Mouse (Mus musculus): ENCODE data around the gene Coro6. TPM values are rescaled to one million over a fixed set of nuclear protein-coding genes. Genes with fewer than 3 reads are reported as not detected.
A peak's percentile ranks its signal among the peaks of the same experiment; 100 is the strongest.

Gene Coro6
- polyA plus RNA-seq (2015; fragmentation: Nextera tagmentation; extraction: Ambion mirVana): 0.56 and 0.78 TPM in 2 replicates

- Histone ChIP-seq H3K4me2 (replicated peaks) (peak within 1 kb of the TSS; percentile 95), H3K4me1 (peaks cover 13% of the 10 kb centered on the region; the same call in 1 of the 2 replicates), H3K36me3 (peaks cover 3% of the 10 kb centered on the region), H3K9ac (peak within 1 kb of the TSS; percentile 63), H3K4me3 (peak within 1 kb of the TSS; percentile 54), H3K9me3 (no peaks in the 10 kb centered on the region), H3K27ac (no peak within 1 kb of the TSS), H3K27me3 (peaks cover 74% of the 10 kb centered on the region)
- ATAC-seq (ENCODE audit: low FRiP score, low read depth): peak; percentile 62; the same call in 1 of the 2 replicates
- WGBS: under 1% methylated on average over 73 of the region's 73 CpGs
Measured at GRCm38 (mm10) chr11:77462283-77463100, at the start of gene Coro6. Coro6 (plus strand) TSS chr11:77462411.

GRCm38 (mm10) chr11:77414141-77414839 lies 47.9 kb upstream of the Coro6 start:
- Histone ChIP-seq H3K9ac (no peak overlapping the region), H3K36me3 (no peaks in the 10 kb centered on the region), H3K27ac (no peak overlapping the region), H3K4me1 (peaks cover 6% of the 10 kb centered on the region; the same call in 1 of the 2 replicates), H3K27me3 (no peaks in the 10 kb centered on the region), H3K4me3 (no peak overlapping the region), H3K9me3 (no peaks in the 10 kb centered on the region), H3K4me2 (replicated peaks) (no peak overlapping the region)
- WGBS: 82% methylated on average over 2 of the region's 2 CpGs
- no peak for ATAC-seq (ENCODE audit: low FRiP score, low read depth)

- H3K9ac ChIP-seq: no peak overlapping the region
- WGBS: 61% methylated on average over 4 of the region's 4 CpGs
- H3K4me1 ChIP-seq: peaks cover 6% of the 10 kb centered on the region; the same call in 1 of the 2 replicates
Measured at GRCm38 (mm10) chr11:77416212-77417000, 45.8 kb upstream of the Coro6 start.

DNA sequence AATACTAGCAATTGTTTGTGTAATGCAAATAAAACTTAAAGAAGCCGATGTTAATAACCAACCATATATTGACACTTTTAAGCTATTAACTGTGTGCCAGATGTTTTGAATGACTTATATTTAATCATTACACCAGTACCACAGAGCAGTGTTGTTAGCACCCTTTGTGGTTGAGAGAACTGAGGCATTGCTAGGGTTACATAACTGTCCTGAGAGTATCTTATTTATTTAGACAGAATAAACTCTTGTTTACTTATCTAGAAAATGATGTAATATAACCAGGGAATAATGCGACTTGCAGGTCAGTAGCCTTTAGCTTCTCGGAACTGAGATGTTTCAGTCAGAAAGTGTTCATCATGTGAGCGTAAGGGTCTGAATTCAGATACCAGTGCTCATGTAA lies 44.2 kb upstream of the Coro6 start:
- ATAC-seq (ENCODE audit: low FRiP score, low read depth): no peak
- no peaks in the 10 kb centered on the region for H3K9me3 ChIP-seq
- peaks cover 6% of the 10 kb centered on the region; the same call in 1 of the 2 replicates for H3K4me1 ChIP-seq
- H3K4me2 ChIP-seq (replicated peaks): no peak overlapping the region
- no peak overlapping the region for H3K4me3 ChIP-seq
- 92% methylated on average over 4 of the region's 4 CpGs for WGBS
- peaks cover 10% of the 10 kb centered on the region for H3K36me3 ChIP-seq
- no peak overlapping the region for H3K9ac ChIP-seq
- H3K27me3 ChIP-seq: no peaks in the 10 kb centered on the region
- no peak overlapping the region for H3K27ac ChIP-seq

More at GRCm38 (mm10) chr11:77416212-77417000, 45.8 kb upstream of the Coro6 start:
- no peak for ATAC-seq (ENCODE audit: low FRiP score, low read depth)
- H3K36me3 ChIP-seq: peaks cover 4% of the 10 kb centered on the region; the same call in 1 of the 2 replicates
- no peak overlapping the region for H3K4me2 ChIP-seq (replicated peaks)
- no peak overlapping the region for H3K27ac ChIP-seq
- H3K9me3 ChIP-seq: no peaks in the 10 kb centered on the region
- H3K27me3 ChIP-seq: no peaks in the 10 kb centered on the region
- no peak overlapping the region for H3K4me3 ChIP-seq

GRCm38 (mm10) chr11:77423175-77423859 lies 38.9 kb upstream of the Coro6 start:
- H3K27me3 ChIP-seq: no peaks in the 10 kb centered on the region
- no peak overlapping the region for H3K4me2 ChIP-seq (replicated peaks)
- H3K9me3 ChIP-seq: no peaks in the 10 kb centered on the region
- WGBS: 82% methylated on average over 4 of the region's 4 CpGs
- no peaks in the 10 kb centered on the region for H3K4me1 ChIP-seq
- H3K36me3 ChIP-seq: peaks cover 23% of the 10 kb centered on the region
- ATAC-seq (ENCODE audit: low FRiP score, low read depth): no peak
- no peak overlapping the region for H3K9ac ChIP-seq
- no peak overlapping the region for H3K27ac ChIP-seq
- no peak overlapping the region for H3K4me3 ChIP-seq

DNA sequence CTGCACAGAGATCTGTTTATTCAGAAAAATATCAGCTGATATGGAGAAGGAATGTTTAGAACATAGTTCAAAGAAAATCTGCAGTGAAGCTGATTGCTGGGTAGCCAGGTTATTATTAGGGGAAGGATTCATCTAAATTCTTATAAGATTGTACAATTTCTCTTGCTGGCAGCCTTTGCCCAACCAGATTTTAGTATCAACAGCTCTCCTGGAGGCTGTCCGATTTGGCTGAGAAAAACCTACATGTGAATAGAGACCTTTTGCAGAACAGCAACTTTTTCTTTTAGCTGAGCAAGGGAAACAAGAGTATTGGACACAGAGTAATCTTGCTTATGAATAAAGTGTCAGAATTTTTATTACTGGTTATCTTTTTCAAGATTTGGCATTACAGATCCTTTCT lies 33.8 kb upstream of the Coro6 start:
- Histone ChIP-seq H3K36me3 (peaks cover 13% of the 10 kb centered on the region), H3K27me3 (no peaks in the 10 kb centered on the region), H3K4me2 (replicated peaks) (no peak overlapping the region), H3K9me3 (no peaks in the 10 kb centered on the region), H3K27ac (no peak overlapping the region), H3K4me3 (no peak overlapping the region), H3K4me1 (no peaks in the 10 kb centered on the region), H3K9ac (no peak overlapping the region)
- no peak for ATAC-seq (ENCODE audit: low FRiP score, low read depth)
- 92% methylated on average over 1 of the region's 1 CpGs for WGBS

DNA sequence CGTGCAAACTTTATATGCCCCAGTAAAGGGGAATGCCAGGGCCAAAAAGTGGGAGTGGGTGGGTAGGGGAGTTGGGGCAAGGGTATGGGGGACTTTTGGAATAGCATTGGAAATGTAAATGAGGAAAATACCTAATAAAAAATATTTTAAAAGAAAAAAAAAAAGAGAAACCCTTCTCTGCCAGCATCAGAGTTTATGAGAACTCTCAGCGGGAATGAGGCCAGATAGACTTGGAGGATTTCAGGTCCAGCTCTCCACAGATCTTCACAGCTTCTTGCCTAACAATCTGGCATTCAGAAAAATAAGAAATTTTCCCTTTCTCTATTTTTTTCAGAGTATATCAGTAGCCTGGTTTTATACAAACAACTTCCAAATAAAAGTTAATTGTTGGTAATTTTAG lies 25.2 kb upstream of the Coro6 start:
- Histone ChIP-seq H3K4me3 (no peak overlapping the region), H3K9me3 (no peaks in the 10 kb centered on the region), H3K27ac (no peak overlapping the region), H3K27me3 (no peaks in the 10 kb centered on the region), H3K4me1 (no peaks in the 10 kb centered on the region), H3K36me3 (peaks cover 26% of the 10 kb centered on the region), H3K9ac (no peak overlapping the region), H3K4me2 (replicated peaks) (no peak overlapping the region)
- ATAC-seq (ENCODE audit: low FRiP score, low read depth): no peak
- 89% methylated on average over 2 of the region's 2 CpGs for WGBS

DNA sequence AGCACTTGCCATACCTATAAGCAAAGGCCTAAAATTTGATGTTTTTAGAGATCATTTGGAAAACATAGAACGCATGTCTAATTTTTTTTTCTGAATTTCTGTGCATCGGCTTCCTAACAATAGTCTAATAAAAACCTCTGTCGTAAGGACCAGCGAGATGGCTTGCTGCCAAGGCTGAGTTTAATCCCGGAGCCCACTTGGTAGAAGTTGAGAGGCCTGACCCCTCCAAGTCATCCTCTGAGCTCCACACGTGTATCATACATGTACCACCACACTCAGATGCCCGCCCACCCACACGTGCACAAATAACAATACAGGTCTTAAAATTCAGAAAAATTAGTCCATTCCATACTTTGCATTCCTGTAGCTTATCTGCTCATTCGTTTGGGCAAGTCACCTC lies 22.1 kb upstream of the Coro6 start:
- WGBS: 85% methylated on average over 9 of the region's 9 CpGs
- no peak for ATAC-seq (ENCODE audit: low FRiP score, low read depth)
- Histone ChIP-seq H3K4me2 (replicated peaks) (no peak overlapping the region), H3K36me3 (peaks cover 34% of the 10 kb centered on the region), H3K4me3 (no peak overlapping the region), H3K4me1 (no peaks in the 10 kb centered on the region), H3K9ac (no peak overlapping the region), H3K27me3 (no peaks in the 10 kb centered on the region), H3K9me3 (no peaks in the 10 kb centered on the region), H3K27ac (no peak overlapping the region)

- Histone ChIP-seq H3K9me3 (no peaks in the 10 kb centered on the region), H3K4me1 (no peaks in the 10 kb centered on the region), H3K4me3 (no peak overlapping the region), H3K27ac (no peak overlapping the region), H3K36me3 (peaks cover 34% of the 10 kb centered on the region), H3K27me3 (no peaks in the 10 kb centered on the region), H3K9ac (no peak overlapping the region), H3K4me2 (replicated peaks) (no peak overlapping the region)
- no peak for ATAC-seq (ENCODE audit: low FRiP score, low read depth)
- 83% methylated on average over 8 of the region's 8 CpGs for WGBS
Measured at GRCm38 (mm10) chr11:77441020-77441419, 21.2 kb upstream of the Coro6 start.

DNA sequence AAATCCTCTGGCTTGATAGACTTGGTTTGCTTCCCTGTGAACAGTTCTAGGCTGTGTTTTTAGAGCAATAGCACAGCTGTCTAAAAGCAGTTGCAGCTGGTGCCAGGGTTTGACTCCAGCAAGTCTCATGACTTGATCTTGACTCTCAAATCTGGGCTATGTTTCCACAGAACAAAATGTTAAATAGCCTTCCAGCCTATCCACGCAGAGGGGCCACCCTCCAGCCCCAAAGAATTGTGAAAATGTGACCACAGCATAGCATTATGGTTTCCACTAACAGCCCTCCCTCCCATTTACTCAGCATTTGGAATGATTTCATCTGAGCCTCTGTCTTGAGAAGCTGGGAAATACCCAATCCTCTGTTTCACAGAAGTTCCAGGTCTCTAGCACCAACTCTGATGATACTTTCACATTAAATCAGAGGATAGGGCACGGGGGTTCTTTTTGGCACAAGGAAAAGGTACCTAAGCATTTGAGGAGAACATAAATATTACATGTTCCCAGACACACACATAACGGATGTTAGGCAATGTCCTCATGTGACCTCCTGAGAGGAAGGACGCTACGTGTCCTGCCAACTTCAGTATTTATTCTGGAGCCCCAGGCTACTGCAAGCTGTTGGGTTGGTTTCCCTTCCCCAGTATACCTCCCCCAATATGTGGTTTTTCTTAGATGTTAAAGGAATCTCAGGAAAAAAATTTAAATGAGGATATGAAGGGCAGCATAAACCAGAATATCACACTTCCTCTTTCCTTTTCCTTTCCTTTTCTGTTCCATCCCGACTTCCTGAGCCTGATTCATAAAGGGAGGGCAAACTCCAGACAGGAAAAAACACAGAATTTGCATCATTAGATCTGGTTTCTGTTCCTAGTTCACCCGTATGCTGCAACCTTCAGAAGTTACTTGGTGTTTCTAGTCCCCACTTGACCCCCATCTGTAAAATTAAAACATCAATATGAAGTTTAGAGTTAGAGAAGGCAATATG lies 19.7 kb upstream of the Coro6 start:
- H3K9ac ChIP-seq: no peak overlapping the region
- 74% methylated on average over 7 of the region's 7 CpGs for WGBS

More for the DNA sequence above, 19.7 kb upstream of the Coro6 start:
- Histone ChIP-seq H3K4me3 (no peak overlapping the region), H3K4me1 (no peaks in the 10 kb centered on the region), H3K36me3 (peaks cover 33% of the 10 kb centered on the region), H3K27ac (no peak overlapping the region), H3K4me2 (replicated peaks) (no peak overlapping the region), H3K27me3 (no peaks in the 10 kb centered on the region), H3K9me3 (no peaks in the 10 kb centered on the region)
- no peak for ATAC-seq (ENCODE audit: low FRiP score, low read depth)

Measured in limb, embryonic 13.5 days (tissue).